Mouse (Mus musculus) intestine, embryonic 16.5 days (tissue): ENCODE measurements around the gene Kcnip1. TPM values are rescaled to one million over a fixed set of nuclear protein-coding genes. Genes with fewer than 3 reads are reported as not detected.

Experiments
- ATAC-seq: fragments of 200-750 bp; cut with Nextera tagmentation; 2 replicates; pipeline ENCODE4 v1.8.0; 2017; ENCODE audit warnings: moderate TSS enrichment, moderate library complexity
- H3K27ac ChIP-seq: fragments of 300-500 bp; sonication (generic); 2 replicates; pipeline ENCODE4 v1.5.1; 2014; ENCODE audit warnings: mild to moderate bottlenecking, low read length
- H3K27me3 ChIP-seq: fragments of 300-500 bp; sonication (generic); replicated peaks from 2 replicates; pipeline ENCODE4 v1.6.1; 2014; ENCODE audit warnings: low read length, control low read depth, mixed read lengths; ENCODE audit not compliant: control insufficient read depth, insufficient read depth
- H3K36me3 ChIP-seq: fragments of 300-500 bp; sonication (generic); 2 replicates; pipeline ENCODE4 v1.6.1; 2014; ENCODE audit warnings: low read length, control low read depth; ENCODE audit not compliant: control insufficient read depth, insufficient read depth
- H3K4me1 ChIP-seq: fragments of 300-500 bp; sonication (generic); 2 replicates; pipeline ENCODE4 v1.6.1; 2014; ENCODE audit warnings: low read length, control low read depth, mixed read lengths; ENCODE audit not compliant: control insufficient read depth, insufficient read depth
- H3K4me2 ChIP-seq: fragments of 300-500 bp; sonication (generic); 2 replicates; pipeline ENCODE4 v1.6.1; 2014; ENCODE audit warnings: low read depth, low read length, control low read depth
- H3K4me3 ChIP-seq: fragments of 300-500 bp; sonication (generic); 2 replicates; pipeline ENCODE4 v1.5.1; 2014; ENCODE audit warnings: mild to moderate bottlenecking, low read length
- H3K9ac ChIP-seq: fragments of 300-500 bp; sonication (generic); 2 replicates; pipeline ENCODE4 v1.6.1; 2014; ENCODE audit warnings: low read depth, low read length
- H3K9me3 ChIP-seq: fragments of 300-500 bp; sonication (generic); 2 replicates; pipeline ENCODE4 v1.6.1; 2016; ENCODE audit warnings: low read length, control low read depth; ENCODE audit not compliant: control insufficient read depth
- WGBS: fragments of 180-500 bp; shearing (Covaris S2); extraction: QIAGEN DNeasy Blood & Tissue Kit; methylation state at CpG from one replicate; pipeline ENCODE4 v1.1.7; 2014; 5-methylcytosine and 5-hydroxymethylcytosine counted together
- polyA plus RNA-seq: library from polyadenylated mRNA; unstranded; fragments of >200 nt; fragmentation: Nextera tagmentation; extraction: Ambion mirVana; gene quantifications from 2 replicates; pipeline ENCODE4 v1.2.1, GENCODE M21; 2015

The Kcnip1 gene
- polyA plus RNA-seq, 1 experiment from 2014 or later = 8.9 TPM

- peak overlapping the region; percentile 34 for H3K4me2 ChIP-seq
- peak; percentile 55 for ATAC-seq
- H3K27ac ChIP-seq = no peak overlapping the region; the same call in 1 of the 2 replicates
- H3K9ac ChIP-seq = no peak overlapping the region
- H3K4me3 ChIP-seq = no peak overlapping the region
- H3K4me1 ChIP-seq = 0 out of 2 replicates have a peak, but pooled peaks cover 4% of the 10 kb centered on the region
- H3K36me3 ChIP-seq = no peaks in the 10 kb centered on the region
- 32% methylated on average over 18 of the region's 18 CpGs for whole genome bisulfite sequencing
- H3K9me3 ChIP-seq = no peaks in the 10 kb centered on the region
- H3K27me3 ChIP-seq = no peaks in the 10 kb centered on the region
Observed at GRCm38 (mm10) chr11:33932386-33933111, 60.4 kb downstream of the Kcnip1 start.

GRCm38 (mm10) chr11:33931836-33932385, 61.0 kb downstream of the Kcnip1 start:
- no peak overlapping the region for H3K27ac ChIP-seq
- no peaks in the 10 kb centered on the region for H3K36me3 ChIP-seq
- H3K27me3 ChIP-seq = no peaks in the 10 kb centered on the region
- peaks cover 8% of the 10 kb centered on the region; the same call in 1 of the 2 replicates for H3K4me1 ChIP-seq
- WGBS = 8% methylated on average over 9 of the region's 10 CpGs
- no peak overlapping the region for H3K9ac ChIP-seq
- H3K4me2 ChIP-seq = peak overlapping the region; percentile 34
- H3K9me3 ChIP-seq = no peaks in the 10 kb centered on the region
- ATAC-seq = peak; percentile 54
- H3K4me3 ChIP-seq = no peak overlapping the region

GRCm38 (mm10) chr11:33929412-33929811, 63.5 kb downstream of the Kcnip1 start:
- H3K9ac ChIP-seq = no peak overlapping the region
- ATAC-seq = no peak
- H3K4me1 ChIP-seq = peaks cover 8% of the 10 kb centered on the region; the same call in 1 of the 2 replicates
- H3K4me3 ChIP-seq = no peak overlapping the region
- H3K4me2 ChIP-seq = no peak overlapping the region
- no peak overlapping the region for H3K27ac ChIP-seq
- H3K27me3 ChIP-seq = no peaks in the 10 kb centered on the region
- H3K36me3 ChIP-seq = no peaks in the 10 kb centered on the region
- H3K9me3 ChIP-seq = no peaks in the 10 kb centered on the region
- 65% methylated on average over 11 of the region's 11 CpGs for WGBS

GRCm38 (mm10) chr11:33928658-33929057, 64.3 kb downstream of the Kcnip1 start:
- peaks cover 8% of the 10 kb centered on the region; the same call in 1 of the 2 replicates for H3K4me1 ChIP-seq
- no peak overlapping the region for H3K4me3 ChIP-seq
- H3K9me3 ChIP-seq = no peaks in the 10 kb centered on the region
- no peak overlapping the region for H3K9ac ChIP-seq
- no peaks in the 10 kb centered on the region for H3K27me3 ChIP-seq
- no peak overlapping the region for H3K4me2 ChIP-seq
- no peak for ATAC-seq
- no peak overlapping the region for H3K27ac ChIP-seq
- 24% methylated on average over 7 of the region's 7 CpGs for WGBS
- H3K36me3 ChIP-seq = no peaks in the 10 kb centered on the region

- H3K27me3 ChIP-seq = no peaks in the 10 kb centered on the region
- H3K4me2 ChIP-seq = no peak overlapping the region
- H3K9me3 ChIP-seq = no peaks in the 10 kb centered on the region
- no peaks in the 10 kb centered on the region for H3K36me3 ChIP-seq
- WGBS = 61% methylated on average over 4 of the region's 4 CpGs
- H3K9ac ChIP-seq = no peak overlapping the region
- peaks cover 8% of the 10 kb centered on the region; the same call in 1 of the 2 replicates for H3K4me1 ChIP-seq
- no peak for ATAC-seq
- H3K4me3 ChIP-seq = no peak overlapping the region
- H3K27ac ChIP-seq = no peak overlapping the region
Observed at GRCm38 (mm10) chr11:33927836-33928235, 65.1 kb downstream of the Kcnip1 start.

GRCm38 (mm10) chr11:33927321-33927720, 65.6 kb downstream of the Kcnip1 start:
- no peaks in the 10 kb centered on the region for H3K9me3 ChIP-seq
- no peaks in the 10 kb centered on the region for H3K27me3 ChIP-seq
- no peak overlapping the region for H3K4me3 ChIP-seq
- H3K4me2 ChIP-seq = no peak overlapping the region
- no peak for ATAC-seq
- no peak overlapping the region for H3K9ac ChIP-seq
- peaks cover 8% of the 10 kb centered on the region; the same call in 1 of the 2 replicates for H3K4me1 ChIP-seq
- H3K36me3 ChIP-seq = no peaks in the 10 kb centered on the region
- H3K27ac ChIP-seq = no peak overlapping the region
- WGBS = 52% methylated on average over 6 of the region's 6 CpGs

- Histone ChIP-seq H3K4me3 (no peak overlapping the region), H3K4me2 (no peak overlapping the region), H3K9me3 (no peaks in the 10 kb centered on the region), H3K27ac (no peak overlapping the region), H3K36me3 (no peaks in the 10 kb centered on the region), H3K9ac (no peak overlapping the region), H3K27me3 (no peaks in the 10 kb centered on the region), H3K4me1 (peaks cover 8% of the 10 kb centered on the region; the same call in 1 of the 2 replicates)
- 29% methylated on average over 2 of the region's 2 CpGs for WGBS
- ATAC-seq = peak; percentile 89
Observed at GRCm38 (mm10) chr11:33926551-33926950, 66.4 kb downstream of the Kcnip1 start.

- H3K9me3 ChIP-seq = no peaks in the 10 kb centered on the region
- no peaks in the 10 kb centered on the region for H3K36me3 ChIP-seq
- H3K4me1 ChIP-seq = peaks cover 8% of the 10 kb centered on the region; the same call in 1 of the 2 replicates
- no peak overlapping the region for H3K4me2 ChIP-seq
- H3K27ac ChIP-seq = no peak overlapping the region
- ATAC-seq = 0 out of 2 replicates have a peak, but pooled peaks have one; percentile 3
- no peak overlapping the region for H3K9ac ChIP-seq
- H3K27me3 ChIP-seq = no peaks in the 10 kb centered on the region
- WGBS = 64% methylated on average over 8 of the region's 8 CpGs
- H3K4me3 ChIP-seq = no peak overlapping the region
Observed at GRCm38 (mm10) chr11:33925778-33926177, 67.2 kb downstream of the Kcnip1 start.

- WGBS = 79% methylated on average over 3 of the region's 3 CpGs
- H3K36me3 ChIP-seq = no peaks in the 10 kb centered on the region
- H3K9ac ChIP-seq = no peak overlapping the region
- no peaks in the 10 kb centered on the region for H3K27me3 ChIP-seq
- ATAC-seq = no peak
- H3K4me3 ChIP-seq = no peak overlapping the region
- H3K4me2 ChIP-seq = no peak overlapping the region
- H3K9me3 ChIP-seq = no peaks in the 10 kb centered on the region
- H3K27ac ChIP-seq = no peak overlapping the region
- peaks cover 4% of the 10 kb centered on the region; the same call in 1 of the 2 replicates for H3K4me1 ChIP-seq
Observed at GRCm38 (mm10) chr11:33923031-33923430, 69.9 kb downstream of the Kcnip1 start.
